Mouse (Mus musculus): ENCODE results near the gene Ctnnd2. TPM values are rescaled to one million over a fixed set of nuclear protein-coding genes. Genes with fewer than 3 reads are reported as not detected.

Gene Ctnnd2
- polyA plus RNA-seq, 1 experiment = 87.7 TPM

GRCm38 (mm10) chr15:31058315-31058714 is 885.9 kb downstream of the Ctnnd2 start:
- WGBS = 29% methylated on average over 6 of the region's 6 CpGs
- DNase-seq = no peak
- Histone ChIP-seq H3K4me1 (ENCODE audit: control insufficient read depth, insufficient read depth, low read length) (no peaks in the 10 kb centered on the region), H3K4me3 (replicated peaks; ENCODE audit: insufficient read depth, low read depth, low read length) (no peak overlapping the region), H3K27ac (ENCODE audit: insufficient read depth, low read length) (no peak overlapping the region), H3K27me3 (ENCODE audit: control insufficient read depth, insufficient read depth, low read length) (no peaks in the 10 kb centered on the region; the same call in 1 of the 2 replicates)
- TF ChIP-seq CTCF (IDR thresholded peaks at IDR 0.05; ENCODE audit: borderline replicate concordance, insufficient read depth, low read depth, low read length) (no peak), POLR2A (IDR thresholded peaks at IDR 0.05; ENCODE audit: borderline replicate concordance, insufficient read depth, low read length) (no peak)

- TF ChIP-seq CTCF (IDR thresholded peaks at IDR 0.05; ENCODE audit: borderline replicate concordance, insufficient read depth, low read depth, low read length) (no peak), POLR2A (IDR thresholded peaks at IDR 0.05; ENCODE audit: borderline replicate concordance, insufficient read depth, low read length) (no peak)
Observed at GRCm38 (mm10) chr15:31063734-31064133, 891.3 kb downstream of the Ctnnd2 start.

GRCm38 (mm10) chr15:31068127-31068526 is 895.7 kb downstream of the Ctnnd2 start:
- WGBS = 20% methylated on average over 2 of the region's 2 CpGs

More at GRCm38 (mm10) chr15:31063734-31064133, 891.3 kb downstream of the Ctnnd2 start:
- H3K4me1 ChIP-seq (ENCODE audit: control insufficient read depth, insufficient read depth, low read length) = no peaks in the 10 kb centered on the region
- WGBS = 47% methylated on average over 3 of the region's 3 CpGs
- DNase-seq = no peak
- H3K4me3 ChIP-seq (replicated peaks; ENCODE audit: insufficient read depth, low read depth, low read length) = no peak overlapping the region
- H3K27me3 ChIP-seq (ENCODE audit: control insufficient read depth, insufficient read depth, low read length) = no peaks in the 10 kb centered on the region; the same call in 1 of the 2 replicates
- no peak overlapping the region for H3K27ac ChIP-seq (ENCODE audit: insufficient read depth, low read length)

GRCm38 (mm10) chr15:31070311-31070710 is 897.9 kb downstream of the Ctnnd2 start:
- Histone ChIP-seq H3K4me1 (ENCODE audit: control insufficient read depth, insufficient read depth, low read length) (no peaks in the 10 kb centered on the region), H3K27me3 (ENCODE audit: control insufficient read depth, insufficient read depth, low read length) (no peaks in the 10 kb centered on the region), H3K4me3 (replicated peaks; ENCODE audit: insufficient read depth, low read depth, low read length) (no peak overlapping the region), H3K27ac (ENCODE audit: insufficient read depth, low read length) (no peak overlapping the region)
- WGBS = 91% methylated on average over 5 of the region's 5 CpGs
- no peak for TF ChIP-seq CTCF (IDR thresholded peaks at IDR 0.05; ENCODE audit: borderline replicate concordance, insufficient read depth, low read depth, low read length)
- TF ChIP-seq POLR2A (IDR thresholded peaks at IDR 0.05; ENCODE audit: borderline replicate concordance, insufficient read depth, low read length) = no peak
- DNase-seq = no peak

More at GRCm38 (mm10) chr15:31068127-31068526, 895.7 kb downstream of the Ctnnd2 start:
- TF ChIP-seq POLR2A (IDR thresholded peaks at IDR 0.05; ENCODE audit: borderline replicate concordance, insufficient read depth, low read length) (no peak), CTCF (IDR thresholded peaks at IDR 0.05; ENCODE audit: borderline replicate concordance, insufficient read depth, low read depth, low read length) (no peak)
- no peak overlapping the region for H3K4me3 ChIP-seq (replicated peaks; ENCODE audit: insufficient read depth, low read depth, low read length)
- no peak for DNase-seq
- H3K27me3 ChIP-seq (ENCODE audit: control insufficient read depth, insufficient read depth, low read length) = no peaks in the 10 kb centered on the region
- H3K4me1 ChIP-seq (ENCODE audit: control insufficient read depth, insufficient read depth, low read length) = no peaks in the 10 kb centered on the region
- no peak overlapping the region for H3K27ac ChIP-seq (ENCODE audit: insufficient read depth, low read length)

Data from cerebellum, adult 2 months (tissue).